In genomic region chr1:191756520-191757199, GRCm38 (mm10) we compare ENCODE assay signal across 1 mouse cellular context.
TF ChIP-seq lines count a peak whose summit lies in the region.

No protein-coding gene starts in this region.

TF ChIP-seq in MEL, 35 proteins besides CTCF, POLR2A, EP300 and RAD21 (continued from another document):
- no peak for TF ChIP-seq BHLHE40 (IDR thresholded peaks at IDR 0.05; ENCODE audit: borderline replicate concordance, low read depth, low read length)
- TF ChIP-seq MYB (IDR thresholded peaks at IDR 0.05; ENCODE audit: low read depth, low read length): no peak
- no peak for TF ChIP-seq GATA1 (IDR thresholded peaks at IDR 0.05; ENCODE audit: low read depth, low read length)
- no peak for TF ChIP-seq NELFE (IDR thresholded peaks at IDR 0.05; ENCODE audit: low read depth, low read length)
- TF ChIP-seq POLR2AphosphoS2 (IDR thresholded peaks at IDR 0.05; ENCODE audit: low read length): no peak
- no peak for TF ChIP-seq MEF2A (IDR thresholded peaks at IDR 0.05; ENCODE audit: extremely low read depth, insufficient replicate concordance, low read depth, low read length, poor library complexity, severe bottlenecking)
- TF ChIP-seq E2F4 (IDR thresholded peaks at IDR 0.05; ENCODE audit: borderline replicate concordance, low read depth, low read length): no peak
- no peak for TF ChIP-seq ZMIZ1 (IDR thresholded peaks at IDR 0.05; ENCODE audit: low read depth, low read length)
- no peak for TF ChIP-seq ZNF384 (IDR thresholded peaks at IDR 0.05; ENCODE audit: low read depth, low read length)
- TF ChIP-seq USF1 (IDR thresholded peaks at IDR 0.05; ENCODE audit: low read depth, low read length): no peak
